Mouse (Mus musculus): ENCODE measurements around the gene Gas7.

- TF ChIP-seq POLR2A (IDR thresholded peaks at IDR 0.05; ENCODE audit: low read depth, low read length) (no peak), CTCF (IDR thresholded peaks at IDR 0.05; ENCODE audit: extremely low read depth, insufficient read length, insufficient replicate concordance, low read depth, low read length) (no peak)
Measured at GRCm38 (mm10) chr11:67648651-67649407, 193.6 kb downstream of the Gas7 start.
